Mouse (Mus musculus) lung, embryonic 15.5 days (tissue): ENCODE measurements around the gene Gxylt2. TPM values are rescaled to one million over a fixed set of nuclear protein-coding genes. Genes with fewer than 3 reads are reported as not detected.

Source experiments
- ATAC-seq: fragments of 200-750 bp; cut with Nextera tagmentation; 2 replicates; pipeline ENCODE4 v1.8.0; 2017; ENCODE audit warnings: moderate number of reproducible peaks, borderline replicate concordance; ENCODE audit not compliant: low FRiP score, low TSS enrichment; ENCODE audit errors: extremely low read depth
- H3K27ac ChIP-seq: fragments of 300-500 bp; sonication (generic); 2 replicates; pipeline ENCODE4 v1.5.1; 2015; ENCODE audit warnings: moderate library complexity, mild to moderate bottlenecking, inconsistent platforms
- H3K27me3 ChIP-seq: fragments of 300-500 bp; sonication (generic); 2 replicates; pipeline ENCODE4 v1.6.1; 2015; ENCODE audit warnings: inconsistent platforms
- H3K36me3 ChIP-seq: fragments of 300-500 bp; sonication (generic); 2 replicates; pipeline ENCODE4 v1.6.1; 2015; ENCODE audit warnings: inconsistent platforms
- H3K4me1 ChIP-seq: fragments of 300-500 bp; sonication (generic); 2 replicates; pipeline ENCODE4 v1.6.1; 2015; ENCODE audit warnings: inconsistent platforms
- H3K4me2 ChIP-seq: fragments of 300-500 bp; sonication (generic); 2 replicates; pipeline ENCODE4 v1.6.1; 2015; ENCODE audit warnings: inconsistent platforms, mild to moderate bottlenecking, moderate library complexity
- H3K4me3 ChIP-seq: fragments of 300-500 bp; sonication (generic); 2 replicates; pipeline ENCODE4 v1.5.1; 2015; ENCODE audit warnings: mild to moderate bottlenecking, inconsistent platforms
- H3K9ac ChIP-seq: fragments of 300-500 bp; sonication (generic); 2 replicates; pipeline ENCODE4 v1.6.1; 2015; ENCODE audit warnings: inconsistent platforms
- H3K9me3 ChIP-seq: fragments of 300-500 bp; sonication (generic); 2 replicates; pipeline ENCODE4 v1.6.1; 2016; ENCODE audit warnings: inconsistent platforms
- WGBS: fragments of 180-500 bp; shearing (Covaris S2); methylation state at CpG from one replicate; pipeline ENCODE4 v1.1.7; 2015; 5-methylcytosine and 5-hydroxymethylcytosine counted together
- polyA plus RNA-seq: library from polyadenylated mRNA; unstranded; fragments of >200 nt; fragmentation: Nextera tagmentation; extraction: Ambion mirVana; gene quantifications from 2 replicates; pipeline ENCODE4 v1.2.1, GENCODE M21; 2015

Gxylt2 gene
- 3.9 and 4.1 TPM in 2 replicates for polyA plus RNA-seq

- Histone ChIP-seq H3K4me1 (peaks cover 22% of the 10 kb centered on the region), H3K9me3 (no peaks in the 10 kb centered on the region), H3K27ac (peak within 1 kb of the TSS; percentile 5; the same call in 1 of the 2 replicates), H3K36me3 (no peaks in the 10 kb centered on the region), H3K27me3 (peaks cover 31% of the 10 kb centered on the region), H3K4me2 (peak within 1 kb of the TSS; percentile 92), H3K9ac (peak within 1 kb of the TSS; percentile 44), H3K4me3 (peak within 1 kb of the TSS; percentile 60)
- peak; percentile 89 for ATAC-seq
- under 1% methylated on average over 73 of the region's 77 CpGs for WGBS
Measured at GRCm38 (mm10) chr6:100704574-100705365, at the start of gene Gxylt2. Gene Gxylt2, plus strand, starts transcription at chr6:100704734.

GRCm38 (mm10) chr6:100660395-100660794 lies 44.1 kb upstream of the Gxylt2 start:
- Histone ChIP-seq H3K9me3 (no peaks in the 10 kb centered on the region), H3K9ac (no peak overlapping the region), H3K27me3 (no peaks in the 10 kb centered on the region), H3K27ac (no peak overlapping the region), H3K4me1 (no peaks in the 10 kb centered on the region), H3K36me3 (peaks cover 10% of the 10 kb centered on the region), H3K4me2 (no peak overlapping the region), H3K4me3 (no peak overlapping the region)
- WGBS = 83% methylated on average over 5 of the region's 5 CpGs
- ATAC-seq = no peak

- Histone ChIP-seq H3K4me1 (no peaks in the 10 kb centered on the region), H3K27ac (no peak overlapping the region), H3K27me3 (no peaks in the 10 kb centered on the region), H3K4me3 (no peak overlapping the region), H3K4me2 (no peak overlapping the region), H3K9ac (no peak overlapping the region), H3K9me3 (no peaks in the 10 kb centered on the region), H3K36me3 (peaks cover 10% of the 10 kb centered on the region)
- WGBS = 69% methylated on average over 6 of the region's 6 CpGs
- no peak for ATAC-seq
Measured at GRCm38 (mm10) chr6:100662224-100662623, 42.3 kb upstream of the Gxylt2 start.

GRCm38 (mm10) chr6:100667644-100668043 lies 36.9 kb upstream of the Gxylt2 start:
- Histone ChIP-seq H3K27ac (no peak overlapping the region), H3K9me3 (no peaks in the 10 kb centered on the region), H3K4me2 (no peak overlapping the region), H3K9ac (no peak overlapping the region), H3K4me3 (no peak overlapping the region), H3K4me1 (peaks cover 11% of the 10 kb centered on the region), H3K27me3 (no peaks in the 10 kb centered on the region), H3K36me3 (peaks cover 9% of the 10 kb centered on the region)
- no peak for ATAC-seq
- 71% methylated on average over 8 of the region's 8 CpGs for WGBS

GRCm38 (mm10) chr6:100668858-100669257 lies 35.7 kb upstream of the Gxylt2 start:
- WGBS = 49% methylated on average over 2 of the region's 2 CpGs
- Histone ChIP-seq H3K36me3 (peaks cover 4% of the 10 kb centered on the region), H3K27me3 (no peaks in the 10 kb centered on the region; the same call in 1 of the 2 replicates), H3K9ac (no peak overlapping the region), H3K4me3 (no peak overlapping the region), H3K4me2 (no peak overlapping the region), H3K4me1 (peaks cover 11% of the 10 kb centered on the region), H3K9me3 (no peaks in the 10 kb centered on the region), H3K27ac (no peak overlapping the region)
- ATAC-seq = no peak

- H3K4me1 ChIP-seq = peaks cover 11% of the 10 kb centered on the region
- H3K9me3 ChIP-seq = no peaks in the 10 kb centered on the region
- peak; percentile 60; the same call in 1 of the 2 replicates for ATAC-seq
- no peaks in the 10 kb centered on the region; the same call in 1 of the 2 replicates for H3K27me3 ChIP-seq
- WGBS = 1% methylated on average over 32 of the region's 32 CpGs
- 0 out of 2 replicates have a peak overlapping the region, but pooled peaks have one; percentile 2 for H3K27ac ChIP-seq
- peak overlapping the region; percentile 70 for H3K4me3 ChIP-seq
- H3K9ac ChIP-seq = peak overlapping the region; percentile 56
- peak overlapping the region; percentile 92 for H3K4me2 ChIP-seq
- H3K36me3 ChIP-seq = no peaks in the 10 kb centered on the region
Measured at GRCm38 (mm10) chr6:100670370-100670841, 34.1 kb upstream of the Gxylt2 start.

- peaks cover 11% of the 10 kb centered on the region for H3K4me1 ChIP-seq
- H3K36me3 ChIP-seq = no peaks in the 10 kb centered on the region
- peak within 1 kb of the TSS; percentile 56 for H3K9ac ChIP-seq
- peak within 1 kb of the TSS; percentile 92 for H3K4me2 ChIP-seq
- peak; percentile 93 for ATAC-seq
- 0 out of 2 replicates have a peak within 1 kb of the TSS, but pooled peaks have one; percentile 2 for H3K27ac ChIP-seq
- no peaks in the 10 kb centered on the region for H3K9me3 ChIP-seq
- whole genome bisulfite sequencing = under 1% methylated on average over 49 of the region's 49 CpGs
- H3K27me3 ChIP-seq = no peaks in the 10 kb centered on the region; the same call in 1 of the 2 replicates
- H3K4me3 ChIP-seq = peak within 1 kb of the TSS; percentile 70
Measured at GRCm38 (mm10) chr6:100670880-100671344, 33.6 kb upstream of the Gxylt2 start, which contains the start of gene Shq1. Gene Shq1, minus strand, starts transcription at chr6:100671157.

GRCm38 (mm10) chr6:100671401-100671800 lies 33.1 kb upstream of the Gxylt2 start:
- no peak for ATAC-seq
- H3K4me3 ChIP-seq = peak overlapping the region; percentile 70
- no peaks in the 10 kb centered on the region for H3K9me3 ChIP-seq
- H3K27me3 ChIP-seq = no peaks in the 10 kb centered on the region; the same call in 1 of the 2 replicates
- 8% methylated on average over 7 of the region's 7 CpGs for WGBS
- H3K9ac ChIP-seq = no peak overlapping the region
- peak overlapping the region; percentile 92 for H3K4me2 ChIP-seq
- no peak overlapping the region for H3K27ac ChIP-seq
- H3K4me1 ChIP-seq = peaks cover 11% of the 10 kb centered on the region
- H3K36me3 ChIP-seq = no peaks in the 10 kb centered on the region

- no peak for ATAC-seq
- no peaks in the 10 kb centered on the region for H3K9me3 ChIP-seq
- H3K4me2 ChIP-seq = no peak overlapping the region
- H3K27ac ChIP-seq = no peak overlapping the region
- H3K36me3 ChIP-seq = no peaks in the 10 kb centered on the region
- peaks cover 10% of the 10 kb centered on the region for H3K4me1 ChIP-seq
- H3K9ac ChIP-seq = no peak overlapping the region
- no peaks in the 10 kb centered on the region; the same call in 1 of the 2 replicates for H3K27me3 ChIP-seq
- WGBS = 16% methylated on average over 6 of the region's 6 CpGs
- H3K4me3 ChIP-seq = no peak overlapping the region
Measured at GRCm38 (mm10) chr6:100674974-100675373, 29.6 kb upstream of the Gxylt2 start.

- H3K36me3 ChIP-seq = no peaks in the 10 kb centered on the region
- WGBS = 82% methylated on average over 6 of the region's 7 CpGs
- no peak for ATAC-seq
Measured at GRCm38 (mm10) chr6:100676461-100676860, 28.1 kb upstream of the Gxylt2 start.

GRCm38 (mm10) chr6:100678636-100679035 lies 25.9 kb upstream of the Gxylt2 start:
- no peak overlapping the region for H3K4me2 ChIP-seq
- H3K27me3 ChIP-seq = no peaks in the 10 kb centered on the region
- no peak overlapping the region for H3K9ac ChIP-seq
- no peaks in the 10 kb centered on the region for H3K36me3 ChIP-seq
- no peak overlapping the region for H3K4me3 ChIP-seq
- no peak overlapping the region for H3K27ac ChIP-seq
- WGBS = 90% methylated on average over 2 of the region's 2 CpGs
- H3K4me1 ChIP-seq = no peaks in the 10 kb centered on the region
- no peak for ATAC-seq
- no peaks in the 10 kb centered on the region for H3K9me3 ChIP-seq

More at GRCm38 (mm10) chr6:100676461-100676860, 28.1 kb upstream of the Gxylt2 start:
- H3K9ac ChIP-seq = no peak overlapping the region
- no peak overlapping the region for H3K4me3 ChIP-seq
- H3K4me1 ChIP-seq = peaks cover 3% of the 10 kb centered on the region; the same call in 1 of the 2 replicates
- no peaks in the 10 kb centered on the region for H3K9me3 ChIP-seq
- no peak overlapping the region for H3K4me2 ChIP-seq
- H3K27ac ChIP-seq = no peak overlapping the region
- no peaks in the 10 kb centered on the region; the same call in 1 of the 2 replicates for H3K27me3 ChIP-seq

- Histone ChIP-seq H3K9ac (no peak overlapping the region), H3K27ac (no peak overlapping the region), H3K27me3 (no peaks in the 10 kb centered on the region), H3K4me3 (no peak overlapping the region), H3K36me3 (no peaks in the 10 kb centered on the region), H3K9me3 (no peaks in the 10 kb centered on the region), H3K4me1 (no peaks in the 10 kb centered on the region), H3K4me2 (no peak overlapping the region)
- no peak for ATAC-seq
- WGBS = 65% methylated on average over 2 of the region's 2 CpGs
Measured at GRCm38 (mm10) chr6:100686341-100686740, 18.2 kb upstream of the Gxylt2 start.
